Mouse (Mus musculus) kidney, embryonic 15.5 days (tissue): ENCODE measurements around the gene Kcng4. TPM values are rescaled to one million over a fixed set of nuclear protein-coding genes. Genes with fewer than 3 reads are reported as not detected.

ENCODE experiments used
- polyA plus RNA-seq: library from polyadenylated mRNA; unstranded; fragments of >200 nt; fragmentation: Nextera tagmentation; extraction: Ambion mirVana; gene quantifications from 2 replicates; pipeline ENCODE4 v1.2.1, GENCODE M21; 2015

Gene Kcng4
- polyA plus RNA-seq, 1 experiment from 2014 or later: 0.05 TPM

Other genes starting within 250 kb of the Kcng4 start
- 11.7 and 12.8 TPM in 2 replicates for gene Mlycd, start 240.8 kb downstream of the Kcng4 start, polyA plus RNA-seq
- gene Osgin1, start 201.6 kb downstream of the Kcng4 start, polyA plus RNA-seq: 2.0 and 3.5 TPM in 2 replicates
- gene Necab2, start 189.0 kb downstream of the Kcng4 start, polyA plus RNA-seq: 2.3 and 3.3 TPM in 2 replicates
- 0.08 TPM in 1 of 2 replicates, not detected in the other for gene Slc38a8, start 134.0 kb downstream of the Kcng4 start, polyA plus RNA-seq
- 115 and 123 TPM in 2 replicates for gene Mbtps1, start 76.9 kb downstream of the Kcng4 start, polyA plus RNA-seq
- gene Hsdl1, start 60.5 kb downstream of the Kcng4 start, polyA plus RNA-seq: 31.3 and 32.5 TPM in 2 replicates
- gene Dnaaf1, start 60.4 kb downstream of the Kcng4 start, polyA plus RNA-seq: 0.23 and 0.28 TPM in 2 replicates
- gene Taf1c, start 30.5 kb downstream of the Kcng4 start, polyA plus RNA-seq: 10.8 and 12.9 TPM in 2 replicates
- gene Adad2, start 22.9 kb downstream of the Kcng4 start, polyA plus RNA-seq: not detected in 2 replicates
- 2.3 and 3.0 TPM in 2 replicates for gene Wfdc1, start 30.7 kb upstream of the Kcng4 start, polyA plus RNA-seq
- gene Atp2c2, start 64.3 kb upstream of the Kcng4 start, polyA plus RNA-seq: 1.6 and 2.7 TPM in 2 replicates
- 14.9 and 15.0 TPM in 2 replicates for gene Tldc1, start 142.7 kb upstream of the Kcng4 start, polyA plus RNA-seq
- gene Cotl1, start 204.9 kb upstream of the Kcng4 start, polyA plus RNA-seq: 99.2 and 138 TPM in 2 replicates
- 16.7 and 18.4 TPM in 2 replicates for gene Klhl36, start 226.6 kb upstream of the Kcng4 start, polyA plus RNA-seq